Mouse (Mus musculus) myocyte (in vitro differentiated cells): ENCODE results near the gene Nanos3. TPM values are rescaled to one million over a fixed set of nuclear protein-coding genes. Genes with fewer than 3 reads are reported as not detected.

Source experiments
- H3K27me3 ChIP-seq: one replicate; pipeline ENCODE4 v1.6.1; 2011; ENCODE audit not compliant: control insufficient read depth, insufficient read depth, insufficient read length
- H3K36me3 ChIP-seq: one replicate; pipeline ENCODE4 v1.6.1; 2011; ENCODE audit not compliant: control insufficient read depth, insufficient read depth
- H3K4me2 ChIP-seq: one replicate; pipeline ENCODE4 v1.6.1; 2011; ENCODE audit warnings: low read depth, control low read depth
- H3K4me3 ChIP-seq: one replicate; pipeline ENCODE4 v1.5.1; 2011; ENCODE audit warnings: mild to moderate bottlenecking, control low read depth, moderate library complexity
- H3K79me2 ChIP-seq: one replicate; pipeline ENCODE4 v1.6.1; 2011; ENCODE audit not compliant: control insufficient read depth, insufficient read depth
- H3ac ChIP-seq: one replicate; pipeline ENCODE4 v1.6.1; 2011; ENCODE audit not compliant: control insufficient read depth, insufficient read length
- CEBPB ChIP-seq: IDR thresholded peaks from 2 replicates; pipeline ENCODE4 v1.6.1; 2011; ENCODE audit warnings: mild to moderate bottlenecking, moderate library complexity; ENCODE audit not compliant: poor library complexity, insufficient read depth, severe bottlenecking
- E2F4 ChIP-seq: IDR thresholded peaks from one replicate; pipeline ENCODE4 v1.6.1; 2011; ENCODE audit warnings: mild to moderate bottlenecking, control low read depth, moderate library complexity; ENCODE audit not compliant: insufficient read depth
- MAX ChIP-seq: IDR thresholded peaks from one replicate; pipeline ENCODE4 v1.6.1; 2011; ENCODE audit warnings: low read depth, mild to moderate bottlenecking, control low read depth
- MYOD1 ChIP-seq, 3 experiments: IDR thresholded peaks; one replicate each; pipeline ENCODE4 v1.6.1; 2011; ENCODE audit warnings: control low read depth in 2 of 3, low read depth in 2 of 3, mild to moderate bottlenecking in 2 of 3, moderate library complexity in 1 of 3; ENCODE audit not compliant: insufficient read length in 2 of 3, control insufficient read depth in 1 of 3
- MYOG ChIP-seq, 3 experiments: IDR thresholded peaks; one replicate each; pipeline ENCODE4 v1.6.1; 2011; ENCODE audit warnings: control low read depth in 2 of 3, low read depth in 2 of 3, mild to moderate bottlenecking in 2 of 3; ENCODE audit not compliant: insufficient read length in 2 of 3, control insufficient read depth in 1 of 3, insufficient read depth in 1 of 3
- POLR2A ChIP-seq: IDR thresholded peaks from one replicate; pipeline ENCODE4 v1.6.1; 2011; ENCODE audit warnings: low read depth, mild to moderate bottlenecking, control low read depth, moderate library complexity; ENCODE audit not compliant: insufficient read length
- POLR2AphosphoS2 ChIP-seq: IDR thresholded peaks from one replicate; pipeline ENCODE4 v1.6.1; 2011; ENCODE audit warnings: low read depth, control low read depth; ENCODE audit not compliant: insufficient read length
- REST ChIP-seq: IDR thresholded peaks from one replicate; pipeline ENCODE4 v1.6.1; 2011; ENCODE audit warnings: mild to moderate bottlenecking, control low read depth, moderate library complexity; ENCODE audit not compliant: insufficient read depth, insufficient read length
- SRF ChIP-seq: IDR thresholded peaks from one replicate; pipeline ENCODE4 v1.6.1; 2011; ENCODE audit warnings: low read depth; ENCODE audit not compliant: control insufficient read depth, insufficient read length
- TCF12 ChIP-seq: IDR thresholded peaks from one replicate; pipeline ENCODE4 v1.6.1; 2011; ENCODE audit warnings: mild to moderate bottlenecking, control low read depth; ENCODE audit not compliant: poor library complexity, insufficient read depth, severe bottlenecking
- TCF3 ChIP-seq: IDR thresholded peaks from one replicate; pipeline ENCODE4 v1.6.1; 2011; ENCODE audit warnings: low read depth, control low read depth; ENCODE audit not compliant: insufficient read length
- USF1 ChIP-seq: IDR thresholded peaks from one replicate; pipeline ENCODE4 v1.6.1; 2011; ENCODE audit warnings: low read depth, mild to moderate bottlenecking, control low read depth, moderate library complexity
- polyA plus RNA-seq: library from polyadenylated mRNA; unstranded; fragments of >200 nt; fragmentation: generic; extraction: Trizol; gene quantifications from one replicate; pipeline ENCODE4 v1.2.1, GENCODE M21; 2012; ENCODE audit warnings: missing spikeins

The Nanos3 gene
- polyA plus RNA-seq, 1 experiment: 1.2 TPM

- H3K4me2 ChIP-seq: peak overlapping the region; percentile 89
- peak overlapping the region; percentile 82 for H3K4me3 ChIP-seq
- H3K27me3 ChIP-seq: no peaks in the 10 kb centered on the region
- H3K79me2 ChIP-seq: peaks cover 32% of the 10 kb centered on the region
- no peaks in the 10 kb centered on the region for H3K36me3 ChIP-seq
- no peak for TF ChIP-seq E2F4
- TF ChIP-seq POLR2A: no peak
- no peak for TF ChIP-seq SRF
- TF ChIP-seq POLR2AphosphoS2: no peak
- no peak for TF ChIP-seq USF1
- no peak for TF ChIP-seq TCF12
- no peak for TF ChIP-seq CEBPB
- TF ChIP-seq MYOG (IDR thresholded peaks at IDR 0.05; ENCODE audit: control insufficient read depth in 1 of 3, insufficient read depth in 1 of 3, insufficient read length in 2 of 3, low read depth in 2 of 3): no peak
- TF ChIP-seq REST: no peak
- H3ac ChIP-seq: no peak overlapping the region
Measured at GRCm38 (mm10) chr8:84199348-84200125, 14.5 kb upstream of the Nanos3 start.

DNA sequence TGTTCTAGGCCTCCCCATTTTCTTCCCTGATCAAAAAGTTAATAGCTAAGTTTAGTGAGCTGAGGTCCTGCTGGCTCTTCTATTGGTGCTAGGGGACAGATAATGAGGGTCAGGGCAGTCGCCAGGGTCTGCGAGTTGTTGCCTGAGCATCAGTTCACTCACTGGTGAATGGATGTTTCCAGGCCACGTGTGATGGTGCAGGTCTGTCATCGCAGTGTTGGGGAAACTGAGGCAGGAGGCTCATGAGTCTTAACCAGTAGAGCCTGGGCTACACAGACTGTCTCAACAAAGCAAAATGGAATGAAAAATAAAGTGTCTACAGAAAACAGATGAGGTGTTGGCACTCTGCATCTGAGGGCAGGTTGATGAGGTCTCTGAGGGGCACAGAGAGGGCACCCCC lies 13.9 kb upstream of the Nanos3 start:
- Histone ChIP-seq H3K36me3 (no peaks in the 10 kb centered on the region), H3K4me2 (peak overlapping the region; percentile 89), H3K79me2 (peaks cover 25% of the 10 kb centered on the region), H3K4me3 (peak overlapping the region; percentile 72), H3K27me3 (no peaks in the 10 kb centered on the region), H3ac (no peak overlapping the region)
- no peak for TF ChIP-seq TCF12

- TF ChIP-seq POLR2A: peak; percentile 42
- TF ChIP-seq MAX: no peak
- peak in 1 of 3 experiments; percentile 46 for TF ChIP-seq MYOG (IDR thresholded peaks at IDR 0.05; ENCODE audit: control insufficient read depth in 1 of 3, insufficient read depth in 1 of 3, insufficient read length in 2 of 3, low read depth in 2 of 3)
- TF ChIP-seq POLR2AphosphoS2: no peak
- TF ChIP-seq MYOD1 (IDR thresholded peaks at IDR 0.05; ENCODE audit: control insufficient read depth in 1 of 3, insufficient read length in 2 of 3, low read depth in 2 of 3): peak in 2 of 3 experiments; percentile 23 to 49
- Histone ChIP-seq H3K27me3 (no peaks in the 10 kb centered on the region), H3ac (peak overlapping the region; percentile 9), H3K79me2 (peaks cover 22% of the 10 kb centered on the region), H3K4me3 (peak overlapping the region; percentile 72), H3K36me3 (no peaks in the 10 kb centered on the region), H3K4me2 (peak overlapping the region; percentile 89)
Measured at GRCm38 (mm10) chr8:84197922-84198774, 13.1 kb upstream of the Nanos3 start.

DNA sequence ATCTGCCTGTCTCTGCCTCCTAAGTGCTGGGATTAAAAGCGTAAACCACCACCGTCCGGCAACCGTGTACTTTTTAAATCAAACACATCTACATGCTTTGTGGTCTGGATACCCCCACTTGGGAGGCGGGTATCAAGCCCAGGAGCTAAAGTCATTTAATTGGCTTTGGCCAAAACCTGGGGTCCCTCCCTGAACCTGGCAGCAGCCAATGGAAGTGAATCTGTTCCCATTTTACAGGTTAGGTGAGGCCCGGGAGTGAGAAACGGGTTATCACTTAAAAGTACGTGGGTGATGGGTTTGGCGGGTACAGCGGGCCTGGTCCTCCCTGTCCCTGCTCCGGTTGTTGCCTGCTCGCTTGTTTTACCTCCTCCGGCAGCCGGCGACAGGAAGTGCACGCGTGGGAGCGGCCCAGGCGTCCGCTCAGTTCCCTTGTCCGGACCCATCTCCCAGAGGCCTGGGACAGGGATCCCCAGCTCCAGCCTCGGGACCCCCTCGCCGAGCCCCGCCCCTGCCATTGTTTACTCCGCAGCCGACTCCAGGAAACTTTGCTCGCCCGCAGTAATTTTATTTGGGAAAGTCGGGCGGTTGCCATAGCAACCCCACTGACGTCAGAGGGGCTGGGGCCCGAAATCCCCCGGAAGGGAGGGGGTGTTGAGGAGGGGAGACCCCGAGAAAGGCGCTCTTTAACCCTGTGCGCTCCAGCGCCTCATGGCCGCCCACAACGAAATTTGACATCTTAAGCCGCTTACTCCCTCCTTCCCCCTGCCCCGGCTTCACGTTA lies 12.3 kb upstream of the Nanos3 start:
- TF ChIP-seq SRF (no peak), MAX (no peak), TCF3 (no peak), USF1 (no peak), MYOG (IDR thresholded peaks at IDR 0.05; ENCODE audit: control insufficient read depth in 1 of 3, insufficient read depth in 1 of 3, insufficient read length in 2 of 3, low read depth in 2 of 3) (no peak), REST (no peak), MYOD1 (IDR thresholded peaks at IDR 0.05; ENCODE audit: control insufficient read depth in 1 of 3, insufficient read length in 2 of 3, low read depth in 2 of 3) (no peak), POLR2AphosphoS2 (peak; percentile 60), TCF12 (no peak), CEBPB (no peak), POLR2A (peak; percentile 61)
- Histone ChIP-seq H3K4me2 (peak overlapping the region; percentile 89), H3K4me3 (peak overlapping the region; percentile 72), H3K36me3 (no peaks in the 10 kb centered on the region), H3K27me3 (no peaks in the 10 kb centered on the region), H3K79me2 (peaks cover 16% of the 10 kb centered on the region), H3ac (peak overlapping the region; percentile 9)
